Mouse (Mus musculus) forebrain, embryonic 12.5 days (tissue): ENCODE data around the gene Phkg1. TPM values are rescaled to one million over a fixed set of nuclear protein-coding genes. Genes with fewer than 3 reads are reported as not detected.
"Not testable (repeated sequence)": the region's sequence is repeated elsewhere in the genome, so short reads cannot be mapped to it uniquely, and the experiment has no call there.

Experiments used
- ATAC-seq: fragments of 200-750 bp; cut with Nextera tagmentation; 2 replicates; pipeline ENCODE4 v1.8.0; 2017; ENCODE audit warnings: moderate TSS enrichment; ENCODE audit not compliant: low FRiP score
- H3K27ac ChIP-seq: fragments of 300-500 bp; sonication (generic); 2 replicates; pipeline ENCODE4 v1.5.1; 2016; ENCODE audit warnings: mild to moderate bottlenecking
- H3K27me3 ChIP-seq: fragments of 300-500 bp; sonication (generic); 2 replicates; pipeline ENCODE4 v1.6.1; 2016; ENCODE audit warnings: mild to moderate bottlenecking
- H3K36me3 ChIP-seq: fragments of 300-500 bp; sonication (generic); replicated peaks from 2 replicates; pipeline ENCODE4 v1.6.1; 2016; ENCODE audit warnings: mild to moderate bottlenecking
- H3K4me1 ChIP-seq: fragments of 300-500 bp; sonication (generic); 2 replicates; pipeline ENCODE4 v1.6.1; 2016
- H3K4me2 ChIP-seq: fragments of 300-500 bp; sonication (generic); 2 replicates; pipeline ENCODE4 v1.6.1; 2016; ENCODE audit warnings: mild to moderate bottlenecking, moderate library complexity
- H3K4me3 ChIP-seq: fragments of 300-500 bp; sonication (generic); replicated peaks from 2 replicates; pipeline ENCODE4 v1.5.1; 2016; ENCODE audit warnings: mild to moderate bottlenecking
- H3K9ac ChIP-seq: fragments of 300-500 bp; sonication (generic); 2 replicates; pipeline ENCODE4 v1.6.1; 2016; ENCODE audit warnings: mild to moderate bottlenecking
- H3K9me3 ChIP-seq: fragments of 300-500 bp; sonication (generic); 2 replicates; pipeline ENCODE4 v1.6.1; 2016
- WGBS: fragments of 180-500 bp; shearing (Covaris S2); methylation state at CpG from one replicate; pipeline ENCODE4 v1.1.7; 2016; 5-methylcytosine and 5-hydroxymethylcytosine counted together
- polyA plus RNA-seq: library from polyadenylated mRNA; unstranded; fragments of >200 nt; fragmentation: Nextera tagmentation; extraction: Ambion mirVana; gene quantifications from 2 replicates; pipeline ENCODE4 v1.2.1, GENCODE M21; 2016

Gene Phkg1
- polyA plus RNA-seq, 1 experiment from 2014 or later, result 0.32 TPM

- H3K4me2 ChIP-seq, result no peak overlapping the region
- H3K27ac ChIP-seq, result no peak overlapping the region
- H3K27me3 ChIP-seq, result no peaks in the 10 kb centered on the region
- 93% methylated on average over 4 of the region's 4 CpGs for WGBS
- H3K9me3 ChIP-seq, result no peaks in the 10 kb centered on the region
- no peak overlapping the region for H3K4me3 ChIP-seq
- H3K9ac ChIP-seq, result no peak overlapping the region
- no peaks in the 10 kb centered on the region for H3K36me3 ChIP-seq
- H3K4me1 ChIP-seq, result no peaks in the 10 kb centered on the region
- no peak for ATAC-seq
Measured at GRCm38 (mm10) chr5:129921972-129922371, 23.6 kb upstream of the Phkg1 start.

GRCm38 (mm10) chr5:129919320-129919719 lies 21.0 kb upstream of the Phkg1 start:
- Histone ChIP-seq H3K9me3 (no peaks in the 10 kb centered on the region), H3K27ac (no peak overlapping the region), H3K4me1 (no peaks in the 10 kb centered on the region), H3K4me3 (no peak overlapping the region), H3K36me3 (no peaks in the 10 kb centered on the region), H3K9ac (no peak overlapping the region), H3K27me3 (no peaks in the 10 kb centered on the region), H3K4me2 (no peak overlapping the region)
- 74% methylated on average over 8 of the region's 8 CpGs for WGBS
- no peak for ATAC-seq

GRCm38 (mm10) chr5:129918752-129919151 lies 20.4 kb upstream of the Phkg1 start:
- Histone ChIP-seq H3K36me3 (no peaks in the 10 kb centered on the region), H3K27me3 (no peaks in the 10 kb centered on the region), H3K4me3 (no peak overlapping the region), H3K9ac (no peak overlapping the region), H3K4me1 (no peaks in the 10 kb centered on the region), H3K4me2 (no peak overlapping the region), H3K27ac (no peak overlapping the region), H3K9me3 (no peaks in the 10 kb centered on the region)
- ATAC-seq, result no peak
- 82% methylated on average over 9 of the region's 9 CpGs for WGBS

GRCm38 (mm10) chr5:129918065-129918651 lies 19.8 kb upstream of the Phkg1 start:
- no peak overlapping the region for H3K9ac ChIP-seq
- no peak overlapping the region for H3K27ac ChIP-seq
- no peaks in the 10 kb centered on the region for H3K27me3 ChIP-seq
- no peaks in the 10 kb centered on the region for H3K9me3 ChIP-seq
- no peaks in the 10 kb centered on the region for H3K36me3 ChIP-seq
- ATAC-seq, result no peak
- H3K4me3 ChIP-seq, result no peak overlapping the region
- 92% methylated on average over 24 of the region's 24 CpGs for WGBS
- no peak overlapping the region for H3K4me2 ChIP-seq
- no peaks in the 10 kb centered on the region for H3K4me1 ChIP-seq

- not testable (repeated sequence) for H3K36me3 ChIP-seq, H3K27me3 ChIP-seq, H3K4me3 ChIP-seq, ATAC-seq, H3K9me3 ChIP-seq, H3K27ac ChIP-seq, H3K4me1 ChIP-seq, H3K9ac ChIP-seq, H3K4me2 ChIP-seq
- WGBS, result 93% methylated on average over 11 of the region's 11 CpGs
Measured at GRCm38 (mm10) chr5:129915491-129915890, 17.1 kb upstream of the Phkg1 start.

GRCm38 (mm10) chr5:129914024-129914423 lies 15.7 kb upstream of the Phkg1 start:
- Histone ChIP-seq H3K27ac (no peak overlapping the region), H3K4me2 (no peak overlapping the region), H3K27me3 (no peaks in the 10 kb centered on the region), H3K4me3 (no peak overlapping the region), H3K9ac (no peak overlapping the region), H3K36me3 (no peaks in the 10 kb centered on the region), H3K4me1 (peaks cover 3% of the 10 kb centered on the region; the same call in 1 of the 2 replicates), H3K9me3 (no peaks in the 10 kb centered on the region)
- WGBS, result 21% methylated on average over 2 of the region's 2 CpGs
- no peak for ATAC-seq

- H3K4me3 ChIP-seq, result no peak overlapping the region
- H3K9me3 ChIP-seq, result no peaks in the 10 kb centered on the region
- ATAC-seq, result no peak
- H3K27ac ChIP-seq, result no peak overlapping the region
- H3K27me3 ChIP-seq, result no peaks in the 10 kb centered on the region
- 88% methylated on average over 7 of the region's 7 CpGs for WGBS
- 0 out of 2 replicates have a peak overlapping the region, but pooled peaks have one; percentile 67 for H3K4me2 ChIP-seq
- no peak overlapping the region for H3K9ac ChIP-seq
- no peaks in the 10 kb centered on the region for H3K36me3 ChIP-seq
- peaks cover 7% of the 10 kb centered on the region; the same call in 1 of the 2 replicates for H3K4me1 ChIP-seq
Measured at GRCm38 (mm10) chr5:129909591-129909990, 11.2 kb upstream of the Phkg1 start.

GRCm38 (mm10) chr5:129909147-129909546 lies 10.8 kb upstream of the Phkg1 start:
- no peak for ATAC-seq
- Histone ChIP-seq H3K4me2 (peak overlapping the region; percentile 67), H3K4me3 (peak overlapping the region; percentile 58), H3K36me3 (no peaks in the 10 kb centered on the region), H3K9me3 (no peaks in the 10 kb centered on the region), H3K9ac (peak overlapping the region; percentile 66; the same call in 1 of the 2 replicates), H3K27ac (peak overlapping the region; percentile 90), H3K4me1 (peaks cover 7% of the 10 kb centered on the region; the same call in 1 of the 2 replicates), H3K27me3 (no peaks in the 10 kb centered on the region)
- WGBS, result 75% methylated on average over 9 of the region's 9 CpGs

GRCm38 (mm10) chr5:129908242-129908965 lies 10.1 kb upstream of the Phkg1 start, which contains the start of gene Nupr1l:
TSS of gene Nupr1l (plus strand) at chr5:129908540.
- WGBS, result under 1% methylated on average over 63 of the region's 63 CpGs
- H3K4me1 ChIP-seq, result peaks cover 7% of the 10 kb centered on the region; the same call in 1 of the 2 replicates

GRCm38 (mm10) chr5:129907775-129908174 lies 9.4 kb upstream of the Phkg1 start:
- Histone ChIP-seq H3K9me3 (no peaks in the 10 kb centered on the region), H3K36me3 (no peaks in the 10 kb centered on the region), H3K4me2 (peak overlapping the region; percentile 67), H3K9ac (peak overlapping the region; percentile 53), H3K4me1 (peaks cover 7% of the 10 kb centered on the region; the same call in 1 of the 2 replicates), H3K27ac (peak overlapping the region; percentile 90), H3K27me3 (no peaks in the 10 kb centered on the region), H3K4me3 (peak overlapping the region; percentile 58)
- WGBS, result 27% methylated on average over 4 of the region's 4 CpGs
- no peak for ATAC-seq

More at GRCm38 (mm10) chr5:129908242-129908965, 10.1 kb upstream of the Phkg1 start, which contains the start of gene Nupr1l:
- Histone ChIP-seq H3K4me2 (peak within 1 kb of the TSS; percentile 67), H3K9me3 (no peaks in the 10 kb centered on the region), H3K27me3 (no peaks in the 10 kb centered on the region), H3K9ac (peak within 1 kb of the TSS; percentile 66), H3K27ac (peak within 1 kb of the TSS; percentile 90), H3K36me3 (no peaks in the 10 kb centered on the region), H3K4me3 (peak within 1 kb of the TSS; percentile 58)
- ATAC-seq, result peak; percentile 99

GRCm38 (mm10) chr5:129895198-129896088 lies 2.9 kb downstream of the Phkg1 start, which contains the start of gene Zbed5:
TSS of gene Zbed5 (plus strand) at chr5:129895723.
- ATAC-seq, result peak; percentile 98
- H3K36me3 ChIP-seq, result no peaks in the 10 kb centered on the region
- no peaks in the 10 kb centered on the region for H3K27me3 ChIP-seq
- 2% methylated on average over 44 of the region's 44 CpGs for WGBS
- H3K4me2 ChIP-seq, result peak within 1 kb of the TSS; percentile 89
- H3K27ac ChIP-seq, result 0 out of 2 replicates have a peak within 1 kb of the TSS, but pooled peaks have one; percentile 36
- H3K4me1 ChIP-seq, result peaks cover 12% of the 10 kb centered on the region
- H3K4me3 ChIP-seq, result peak within 1 kb of the TSS; percentile 61
- no peaks in the 10 kb centered on the region for H3K9me3 ChIP-seq
- H3K9ac ChIP-seq, result peak within 1 kb of the TSS; percentile 63

GRCm38 (mm10) chr5:129890390-129890789 lies 8.0 kb downstream of the Phkg1 start:
- H3K4me3 ChIP-seq, H3K9ac ChIP-seq, H3K36me3 ChIP-seq, H3K27me3 ChIP-seq, ATAC-seq, H3K27ac ChIP-seq, H3K9me3 ChIP-seq, H3K4me2 ChIP-seq: not testable (repeated sequence)
- H3K4me1 ChIP-seq, result peaks cover 14% of the 10 kb centered on the region
- WGBS, result 75% methylated on average over 7 of the region's 7 CpGs
